Mouse (Mus musculus) cerebellum, adult 9-10 months (tissue): ENCODE measurements at regions not wholly inside any gene's neighbourhood (a gene's known extent, or its start where the extent isn't known, plus 50 kb on each side); places are given as distances from the start of the nearest gene placed in this dataset.

Experiments used
- DNase-seq: peaks from one replicate; pipeline ENCODE4 v3.0.0; 2022

- DNase-seq = peak; percentile 5
These were observed 157.2 kb upstream of the Ghitm start for GRCm38 (mm10) chr14:37292084-37292860.

GRCm38 (mm10) chr14:37284391-37284790, 149.3 kb upstream of the Ghitm start:
- DNase-seq = no peak

DNA sequence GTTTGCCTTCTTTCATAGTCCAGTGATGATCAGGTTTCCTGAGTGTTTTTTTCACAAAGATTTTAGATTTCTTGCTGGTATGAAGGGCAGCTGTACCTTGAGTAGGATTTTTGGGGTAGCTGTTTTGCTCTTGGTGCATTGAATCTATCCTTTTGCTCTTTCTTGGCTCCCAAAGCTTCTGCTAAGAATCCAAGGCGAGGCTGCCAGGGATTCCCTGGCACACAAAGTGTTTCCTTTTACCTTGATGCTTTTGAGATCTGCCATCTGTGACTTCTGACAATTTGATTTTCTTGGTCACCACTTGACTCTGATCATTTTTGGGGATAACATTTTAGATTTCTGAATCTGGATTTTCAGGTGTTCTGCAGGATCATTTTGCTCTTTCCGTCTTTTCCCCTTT, 144.3 kb upstream of the Ghitm start:
- DNase-seq = no peak

GRCm38 (mm10) chr14:37276728-37277695, 141.9 kb upstream of the Ghitm start:
- peak; percentile 37 for DNase-seq

DNA sequence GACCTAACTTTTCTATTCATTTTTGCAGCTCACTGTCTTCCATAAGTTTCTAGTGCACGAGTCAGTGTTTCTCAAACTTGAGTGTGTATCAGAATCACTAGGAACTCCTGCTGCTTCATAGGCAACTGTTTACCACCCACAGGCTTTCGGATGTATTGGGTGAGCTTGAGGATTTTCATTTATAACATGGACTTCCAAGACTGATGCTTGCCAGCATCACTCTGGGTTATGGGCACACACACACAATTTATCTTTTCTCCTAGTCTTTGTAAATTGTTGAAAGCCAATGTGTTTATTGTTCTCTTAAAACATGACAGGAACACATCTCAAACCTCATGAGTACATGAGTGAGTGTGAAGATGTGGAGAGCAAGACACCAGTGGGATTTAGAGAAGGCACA, 137.0 kb upstream of the Ghitm start:
- no peak for DNase-seq

GRCm38 (mm10) chr14:37271015-37271933, 136.2 kb upstream of the Ghitm start:
- no peak for DNase-seq

- DNase-seq = no peak
These were observed 134.8 kb upstream of the Ghitm start for GRCm38 (mm10) chr14:37269920-37270319.

- peak; percentile 97 for DNase-seq
These were observed 103.6 kb upstream of the Ghitm start for GRCm38 (mm10) chr14:37238632-37239032.

DNA sequence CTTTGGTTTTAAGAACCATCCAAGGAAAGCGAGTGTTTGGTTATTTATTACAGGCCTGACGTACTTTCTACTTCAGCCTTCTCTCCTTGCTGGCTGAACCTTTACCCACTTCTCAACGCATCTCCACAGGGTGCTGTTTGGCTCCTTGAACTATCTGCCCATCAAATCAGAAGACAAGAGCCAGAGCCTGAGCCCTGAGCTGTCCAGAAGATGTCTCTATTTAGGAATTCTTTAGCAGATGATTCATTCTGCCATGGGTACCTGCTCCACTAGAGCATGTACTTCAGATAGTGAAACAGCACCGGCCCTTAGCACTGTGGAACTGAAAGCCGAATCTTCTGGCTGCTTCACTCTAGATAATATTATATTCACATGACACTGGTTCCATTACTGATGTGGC, 102.1 kb upstream of the Ghitm start:
- DNase-seq = no peak

DNA sequence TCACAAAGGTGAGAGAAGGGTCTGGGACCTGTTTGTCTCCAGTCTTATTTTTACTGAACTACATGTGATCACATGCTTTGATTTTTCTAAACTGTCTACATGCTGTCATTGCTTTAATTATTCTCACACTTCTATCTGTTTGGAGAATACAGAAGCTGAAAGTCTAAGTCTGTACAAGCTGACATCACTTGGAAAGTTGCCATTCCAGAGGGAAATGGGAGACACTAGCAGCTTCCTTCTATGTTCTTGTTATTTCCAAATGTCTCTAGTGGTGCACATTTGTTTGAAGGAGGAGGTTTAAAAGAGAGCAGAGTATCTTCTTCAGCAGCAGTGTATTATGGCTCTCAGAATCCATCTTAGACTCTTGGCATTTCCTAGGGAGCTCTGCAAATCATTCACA, 73.2 kb upstream of the Ghitm start:
- DNase-seq = no peak

- DNase-seq = no peak
These were observed 54.7 kb upstream of the Ghitm start for GRCm38 (mm10) chr14:37189795-37190194.
